Mouse (Mus musculus) kidney, adult 2 months (tissue): ENCODE measurements around the gene Kcnc2. TPM values are rescaled to one million over a fixed set of nuclear protein-coding genes. Genes with fewer than 3 reads are reported as not detected.

Experiments
- DNase-seq: peaks from one replicate; pipeline ENCODE4 v3.0.0; 2021
- H3K27ac ChIP-seq: fragments of 200-500 bp; 2 replicates; pipeline ENCODE4 v1.5.1; 2012; ENCODE audit warnings: low read depth, low read length, control low read depth, inconsistent platforms; ENCODE audit not compliant: insufficient read depth
- H3K27me3 ChIP-seq: fragments of 200-500 bp; replicated peaks from 2 replicates; pipeline ENCODE4 v1.6.1; 2012; ENCODE audit warnings: mild to moderate bottlenecking, moderate library complexity, low read length, inconsistent platforms; ENCODE audit not compliant: control insufficient read depth, insufficient read depth
- H3K36me3 ChIP-seq: fragments of 200-500 bp; 2 replicates; pipeline ENCODE4 v1.6.1; 2012; ENCODE audit warnings: mild to moderate bottlenecking, moderate library complexity, low read length, inconsistent platforms; ENCODE audit not compliant: control insufficient read depth, insufficient read depth
- H3K4me1 ChIP-seq: fragments of 200-500 bp; 2 replicates; pipeline ENCODE4 v1.6.1; 2011; ENCODE audit warnings: low read length; ENCODE audit not compliant: control insufficient read depth, insufficient read depth
- H3K4me3 ChIP-seq: fragments of 200-500 bp; 2 replicates; pipeline ENCODE4 v1.5.1; 2011; ENCODE audit warnings: mild to moderate bottlenecking, low read depth, low read length, control low read depth; ENCODE audit not compliant: insufficient read depth
- CTCF ChIP-seq: fragments of 200-500 bp; conservative IDR thresholded peaks from 2 replicates; pipeline ENCODE4 v1.5.1; 2011; ENCODE audit warnings: low read depth, mild to moderate bottlenecking, control low read depth, low read length, moderate library complexity, mixed read lengths; ENCODE audit not compliant: insufficient read depth, insufficient read length
- POLR2A ChIP-seq: fragments of 200-500 bp; IDR thresholded peaks from one replicate; pipeline ENCODE4 v1.6.1; 2011; ENCODE audit warnings: low read depth, low read length, control low read depth
- WGBS: fragments of 180-500 bp; shearing (Covaris S2); methylation state at CpG from one replicate; pipeline ENCODE4 v1.1.7; 2018; 5-methylcytosine and 5-hydroxymethylcytosine counted together
- polyA plus RNA-seq: library from polyadenylated mRNA; depleted of rRNA; stranded (reverse); fragments of >200 nt; gene quantifications from 2 replicates; pipeline ENCODE4 v1.2.3, GENCODE M21; 2012; rRNA removed

The Kcnc2 gene
- polyA plus RNA-seq, 1 experiment = 1.4 TPM

GRCm38 (mm10) chr10:112485819-112486218, 214.9 kb downstream of the Kcnc2 start:
- Histone ChIP-seq H3K4me1 (no peaks in the 10 kb centered on the region), H3K27ac (no peak overlapping the region), H3K4me3 (no peak overlapping the region), H3K36me3 (no peaks in the 10 kb centered on the region), H3K27me3 (no peaks in the 10 kb centered on the region; the same call in 1 of the 2 replicates)
- DNase-seq = no peak
- no peak for TF ChIP-seq POLR2A
- TF ChIP-seq CTCF = no peak

DNA sequence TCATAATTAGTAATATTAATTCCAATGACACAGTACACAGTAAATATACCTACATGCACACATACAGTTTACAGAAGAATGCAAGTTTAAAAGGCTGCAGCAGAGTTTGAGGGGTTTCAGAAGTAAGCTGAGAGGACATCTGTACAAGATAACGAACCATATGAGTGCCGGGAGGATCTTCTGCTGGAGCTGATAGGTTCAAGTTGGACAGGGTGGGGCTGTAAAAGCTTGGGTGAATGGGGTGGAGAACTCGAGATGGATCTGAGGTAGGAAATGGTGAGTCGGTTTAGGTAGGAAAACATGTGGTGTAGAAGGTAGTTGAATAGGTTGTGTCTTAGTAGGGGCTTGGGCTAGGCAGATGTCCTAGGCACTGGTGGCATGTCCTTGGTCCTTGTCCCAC, 217.8 kb downstream of the Kcnc2 start:
- H3K4me1 ChIP-seq = no peaks in the 10 kb centered on the region
- no peak for TF ChIP-seq POLR2A
- no peak for TF ChIP-seq CTCF
- H3K27me3 ChIP-seq = no peaks in the 10 kb centered on the region; the same call in 1 of the 2 replicates
- DNase-seq = no peak
- H3K4me3 ChIP-seq = no peak overlapping the region
- WGBS = 76% methylated on average over 4 of the region's 4 CpGs
- no peak overlapping the region for H3K27ac ChIP-seq
- no peaks in the 10 kb centered on the region for H3K36me3 ChIP-seq

Other genes with a start within 250 kb of the Kcnc2 start
- gene Glipr1l1, start 210.9 kb upstream of the Kcnc2 start, polyA plus RNA-seq = not detected in 2 replicates
- not detected in 2 replicates for gene Glipr1l2, start 187.8 kb upstream of the Kcnc2 start, polyA plus RNA-seq
- gene Glipr1l3, start 110.8 kb upstream of the Kcnc2 start, polyA plus RNA-seq = not detected in 2 replicates
- 0.05 and 0.12 TPM in 2 replicates for gene Caps2, start 107.5 kb upstream of the Kcnc2 start, polyA plus RNA-seq